ENCODE assay signal across 16 mouse cellular contexts in genomic region chr1:119160354-119160753, GRCm38 (mm10).
DNase-seq lines count a peak whose midpoint lies in the region; ATAC-seq and TF ChIP-seq lines count a peak whose summit lies in the region.
"Had no signal": no experiment of that assay in that cellular context is flagged by ENCODE, and none has a peak within 500 bp of the region (broad histone marks: within the 10 kb centered on the region; RNA-seq: fewer than 3 reads in every experiment).

No protein-coding gene starts in this region.

- H3K4me2 ChIP-seq in heart, postnatal 0 days (ENCODE audit: low read depth, low read length) = no peak overlapping the region
- no peak overlapping the region for H3K4me2 ChIP-seq in liver, postnatal 0 days (ENCODE audit: low read depth, low read length)
- H3K4me2 ChIP-seq in hindbrain, embryonic 14.5 days (replicated peaks) = no peak overlapping the region
- H3K4me2 ChIP-seq: heart, embryonic 12.5 days; limb, embryonic 13.5 days; midbrain, embryonic 12.5 days had no signal

- no peaks in the 10 kb centered on the region for H3K9me3 ChIP-seq in heart, postnatal 0 days (replicated peaks; ENCODE audit: control insufficient read depth, low read length)
- H3K9me3 ChIP-seq in liver, postnatal 0 days (ENCODE audit: low read length) = no peaks in the 10 kb centered on the region
- H3K9me3 ChIP-seq in hindbrain, embryonic 14.5 days (ENCODE audit: control insufficient read depth, low read length) = no peaks in the 10 kb centered on the region
- H3K9me3 ChIP-seq: midbrain, embryonic 12.5 days had no signal

- no peak for DNase-seq in heart, postnatal 0 days (ENCODE audit: low spot score)
- no peak for DNase-seq in heart, postnatal 25 days (ENCODE audit: low spot score)
- DNase-seq in liver, postnatal 0 days = no peak
- DNase-seq in liver = no peak
- peak; percentile 2 for DNase-seq in A20 (ENCODE audit: low read depth, low spot score)
- no peak for DNase-seq in hindbrain, embryonic 14.5 days (ENCODE audit: low spot score)
- DNase-seq: adrenal gland, postnatal 10 days; cerebellum, adult 2 months; gastrocnemius, postnatal 25 days; right cerebral cortex, postnatal 25 days had no signal

- H3K36me3 ChIP-seq in heart, postnatal 0 days (replicated peaks; ENCODE audit: control insufficient read depth, insufficient read depth, low read length) = no peaks in the 10 kb centered on the region
- no peaks in the 10 kb centered on the region for H3K36me3 ChIP-seq in liver, postnatal 0 days (replicated peaks; ENCODE audit: insufficient read depth, low read length)
- H3K36me3 ChIP-seq in hindbrain, embryonic 14.5 days (replicated peaks; ENCODE audit: control insufficient read depth, insufficient read depth) = no peaks in the 10 kb centered on the region
- H3K36me3 ChIP-seq: heart, embryonic 12.5 days; hindbrain, embryonic 10.5 days; limb, embryonic 13.5 days; midbrain, embryonic 12.5 days had no signal

- H3K4me3 ChIP-seq in heart, postnatal 0 days (ENCODE audit: low read depth, low read length) = no peak overlapping the region
- H3K4me3 ChIP-seq in liver, postnatal 0 days (ENCODE audit: low read depth, low read length) = no peak overlapping the region
- H3K4me3 ChIP-seq in hindbrain, embryonic 14.5 days (replicated peaks; ENCODE audit: low read length) = no peak overlapping the region
- H3K4me3 ChIP-seq: heart, embryonic 12.5 days; hindbrain, embryonic 10.5 days; limb, embryonic 13.5 days; midbrain, embryonic 12.5 days had no signal

- 95% methylated on average over 1 of the region's 1 CpGs for WGBS in heart, postnatal 0 days
- 64% methylated on average over 1 of the region's 1 CpGs for WGBS in liver, postnatal 0 days (ENCODE audit: insufficient replicate concordance)
- WGBS in hindbrain, embryonic 14.5 days = 80% methylated on average over 1 of the region's 1 CpGs

- H3K4me1 ChIP-seq in heart, postnatal 0 days (ENCODE audit: control insufficient read depth, insufficient read depth) = no peaks in the 10 kb centered on the region
- peaks cover 2% of the 10 kb centered on the region; the same call in 1 of the 2 replicates for H3K4me1 ChIP-seq in liver, postnatal 0 days (ENCODE audit: insufficient read depth)
- H3K4me1 ChIP-seq in hindbrain, embryonic 14.5 days (replicated peaks; ENCODE audit: control insufficient read depth, insufficient read depth, low read length) = no peaks in the 10 kb centered on the region
- H3K4me1 ChIP-seq: heart, embryonic 12.5 days; limb, embryonic 13.5 days; midbrain, embryonic 12.5 days had no signal

- TF ChIP-seq EP300 in heart, postnatal 0 days (IDR thresholded peaks at IDR 0.05; ENCODE audit: low read depth) = no peak
- TF ChIP-seq EP300 in liver, postnatal 0 days (IDR thresholded peaks at IDR 0.05; ENCODE audit: low read depth) = no peak

- no peak for ATAC-seq in heart, postnatal 0 days (ENCODE audit: insufficient read depth, low read depth)
- ATAC-seq in liver, postnatal 0 days = no peak
- ATAC-seq in common myeloid progenitor, adult 5-6 weeks (replicated peaks; ENCODE audit: low read depth, poor library complexity, severe bottlenecking) = 0 out of 2 replicates have a peak, but pooled peaks have one; percentile 45
- ATAC-seq in hindbrain, embryonic 14.5 days (ENCODE audit: low FRiP score) = no peak
- ATAC-seq: intestine, embryonic 16.5 days had no signal

- 0 out of 2 replicates have a peak, but pooled peaks have one; percentile 15 for TF ChIP-seq CTCF in heart, postnatal 0 days (IDR thresholded peaks at IDR 0.05; ENCODE audit: low read depth)
- peak; percentile 38 for TF ChIP-seq CTCF in liver, postnatal 0 days (IDR thresholded peaks at IDR 0.05; ENCODE audit: low read depth)

- no peak overlapping the region for H3K27ac ChIP-seq in heart, postnatal 0 days (ENCODE audit: low read depth)
- H3K27ac ChIP-seq in liver, postnatal 0 days (ENCODE audit: low read depth) = no peak overlapping the region
- H3K27ac ChIP-seq in hindbrain, embryonic 14.5 days = no peak overlapping the region
- H3K27ac ChIP-seq: hindbrain, embryonic 10.5 days; limb, embryonic 13.5 days; midbrain, embryonic 12.5 days had no signal

- no peaks in the 10 kb centered on the region for H3K27me3 ChIP-seq in heart, postnatal 0 days (ENCODE audit: control insufficient read depth, insufficient read depth, low read length)
- no peaks in the 10 kb centered on the region for H3K27me3 ChIP-seq in liver, postnatal 0 days (ENCODE audit: insufficient read depth, low read length)
- no peaks in the 10 kb centered on the region for H3K27me3 ChIP-seq in hindbrain, embryonic 14.5 days (ENCODE audit: control insufficient read depth, insufficient read depth, low read length)
- H3K27me3 ChIP-seq: heart, embryonic 12.5 days; limb, embryonic 13.5 days; midbrain, embryonic 12.5 days had no signal

- intact Hi-C loops in heart, postnatal 25 days (cut with DNase I) = loop anchor here (5.0 kb wide), 1 partner anchor 262 kb away; the partner anchor contains the start of gene Inhbb

- H3K9ac ChIP-seq in heart, postnatal 0 days (replicated peaks; ENCODE audit: low read depth, low read length) = no peak overlapping the region
- H3K9ac ChIP-seq in liver, postnatal 0 days (replicated peaks) = no peak overlapping the region
- H3K9ac ChIP-seq in hindbrain, embryonic 14.5 days = no peak overlapping the region
- H3K9ac ChIP-seq: heart, embryonic 12.5 days; limb, embryonic 13.5 days; midbrain, embryonic 12.5 days had no signal
